Mouse (Mus musculus) thymus, postnatal 4 days (tissue): ENCODE measurements at regions not wholly inside any gene's neighbourhood (a gene's known extent, or its start where the extent isn't known, plus 50 kb on each side); places are given as distances from the start of the nearest gene placed in this dataset.
"Not testable (repeated sequence)": the region's sequence is repeated elsewhere in the genome, so short reads cannot be mapped to it uniquely, and the experiment has no call there.

Experiments
- DNase-seq: peaks from one replicate; pipeline ENCODE4 v3.0.0; 2021

DNA sequence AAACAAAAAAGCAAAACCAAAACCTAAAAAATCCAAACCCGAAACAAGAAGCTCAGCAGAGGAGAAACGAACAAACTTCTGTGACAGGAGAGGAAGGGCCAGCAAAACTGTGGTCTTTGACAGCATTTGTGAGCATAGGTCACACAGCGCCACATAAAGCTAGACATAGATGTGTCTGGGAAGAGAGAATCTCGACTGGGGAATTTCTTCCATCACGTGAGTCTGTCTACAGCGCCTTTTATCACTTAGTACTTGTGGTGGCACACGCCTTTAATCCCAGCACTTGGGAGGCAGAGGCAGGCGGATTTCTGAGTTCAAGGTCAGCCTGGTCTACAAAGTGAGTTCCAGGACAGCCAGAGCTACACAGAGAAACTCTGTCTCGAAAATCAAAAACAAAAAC lies 250.2 kb upstream of the Tgfbr2 start:
- DNase-seq, result not testable (repeated sequence)

DNA sequence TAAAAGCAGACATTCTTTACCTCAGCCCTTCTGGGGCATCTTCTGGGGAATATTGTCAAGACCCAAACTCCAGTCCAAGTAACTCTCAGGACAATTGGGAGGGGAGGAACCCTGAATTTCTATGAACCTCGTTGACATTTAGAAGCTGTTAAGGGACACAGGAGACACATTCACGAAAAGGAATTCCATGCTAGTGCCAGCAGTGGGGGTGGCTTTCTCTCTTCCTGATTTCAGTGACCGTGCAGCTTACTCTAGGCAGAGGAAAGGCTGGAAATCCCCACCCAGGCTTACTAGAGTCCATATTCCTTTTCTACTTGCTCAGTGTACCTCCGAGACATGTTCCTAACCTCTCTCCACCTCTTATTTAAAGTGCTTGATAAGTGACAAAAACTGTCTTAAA lies 239.9 kb upstream of the Tgfbr2 start:
- DNase-seq, result no peak

DNA sequence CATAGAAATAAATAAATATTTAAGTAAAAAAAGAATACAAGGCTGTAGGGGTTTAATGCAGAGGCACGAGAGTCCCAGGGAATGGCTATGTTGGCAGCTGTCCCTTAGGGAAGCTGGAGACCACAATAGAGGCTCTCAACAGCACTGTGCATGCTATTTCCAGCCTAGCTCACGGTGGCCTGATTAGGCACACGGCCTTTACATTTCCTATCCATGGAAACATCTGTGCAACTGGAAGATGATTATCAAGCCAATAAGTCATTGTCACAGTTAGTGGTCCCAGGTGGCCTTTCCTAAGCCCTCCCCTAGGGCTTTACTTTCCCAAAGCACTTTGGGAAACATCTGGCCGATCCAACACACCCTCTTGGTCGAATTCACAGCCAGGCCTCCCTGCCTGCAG lies 235.9 kb upstream of the Tgfbr2 start:
- DNase-seq, result no peak

DNA sequence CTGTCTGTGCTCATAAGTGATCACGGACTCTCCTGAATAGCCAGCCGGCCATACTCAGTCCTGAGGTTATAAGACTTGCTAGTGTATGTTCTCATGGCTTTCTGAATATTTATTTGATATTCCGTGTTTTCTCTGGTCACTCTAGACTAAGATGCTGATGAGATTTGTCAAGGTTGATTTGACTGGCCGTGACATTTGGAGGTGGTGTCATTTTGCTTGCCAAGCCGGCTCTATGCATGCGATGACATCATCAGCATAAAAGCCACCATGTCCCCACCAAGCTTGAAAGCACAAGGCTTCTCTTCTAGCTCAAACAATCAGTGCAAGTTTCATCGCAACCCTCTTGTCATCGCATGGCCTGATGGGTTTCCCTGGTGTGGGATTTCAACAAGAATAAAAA lies 235.3 kb upstream of the Tgfbr2 start:
- no peak for DNase-seq

DNA sequence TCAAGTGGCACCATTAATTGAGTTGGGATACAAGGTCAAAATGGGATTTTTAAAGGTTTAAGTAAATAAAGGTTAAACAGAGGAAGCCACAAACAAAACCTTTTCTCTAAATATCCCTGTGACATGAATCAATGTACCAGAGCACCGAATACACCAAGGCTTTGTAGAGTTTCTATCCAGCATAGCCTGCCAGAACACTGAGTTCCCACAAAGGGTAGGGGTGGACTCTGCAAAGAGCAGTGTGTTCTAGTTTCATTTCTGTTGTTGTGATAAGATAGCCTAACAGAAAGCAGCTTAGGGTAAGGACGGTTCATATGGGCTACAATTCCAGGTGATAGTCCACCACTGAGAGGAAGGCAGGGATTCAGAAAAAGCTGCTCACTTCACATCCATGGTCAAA lies 233.0 kb upstream of the Tgfbr2 start:
- no peak for DNase-seq

DNA sequence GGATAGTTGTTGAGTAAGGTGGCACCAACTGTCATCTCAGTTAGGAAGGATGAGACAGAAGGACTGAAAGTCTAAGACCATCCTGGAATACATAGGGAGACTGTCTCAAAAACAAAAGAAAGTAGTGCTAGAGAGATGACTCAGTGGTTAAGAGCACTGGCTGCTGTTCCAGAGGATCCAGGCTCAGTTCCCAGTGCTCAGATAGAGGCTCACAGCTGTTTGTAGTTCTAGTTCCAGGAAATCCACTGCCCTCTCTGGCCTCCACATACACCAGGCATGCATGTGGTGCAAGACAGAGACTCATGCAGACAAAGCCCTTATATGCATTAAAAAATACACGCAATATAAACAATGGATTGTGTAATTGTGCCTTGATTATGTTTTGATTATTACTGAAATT lies 229.9 kb upstream of the Tgfbr2 start:
- no peak for DNase-seq

DNA sequence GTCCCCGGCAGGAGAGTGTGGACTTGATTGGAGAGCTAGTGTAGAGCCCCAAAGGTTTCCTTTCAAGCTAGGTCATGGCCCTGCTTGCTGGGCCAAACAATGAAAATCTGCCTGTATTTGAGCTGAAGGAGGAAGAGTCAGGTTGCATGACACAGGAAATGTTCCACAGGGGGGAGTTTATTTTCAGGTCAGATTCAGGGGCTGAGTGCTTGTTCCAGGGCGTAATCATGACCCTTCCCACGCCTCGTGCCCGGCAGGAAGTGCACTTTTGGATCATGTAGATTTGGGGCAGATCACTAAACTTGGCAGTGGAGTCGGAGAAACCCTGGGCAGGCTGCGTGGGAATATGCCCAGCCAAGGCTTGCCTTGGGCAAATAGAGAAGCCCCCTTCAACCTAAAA lies 226.7 kb upstream of the Tgfbr2 start:
- no peak for DNase-seq

DNA sequence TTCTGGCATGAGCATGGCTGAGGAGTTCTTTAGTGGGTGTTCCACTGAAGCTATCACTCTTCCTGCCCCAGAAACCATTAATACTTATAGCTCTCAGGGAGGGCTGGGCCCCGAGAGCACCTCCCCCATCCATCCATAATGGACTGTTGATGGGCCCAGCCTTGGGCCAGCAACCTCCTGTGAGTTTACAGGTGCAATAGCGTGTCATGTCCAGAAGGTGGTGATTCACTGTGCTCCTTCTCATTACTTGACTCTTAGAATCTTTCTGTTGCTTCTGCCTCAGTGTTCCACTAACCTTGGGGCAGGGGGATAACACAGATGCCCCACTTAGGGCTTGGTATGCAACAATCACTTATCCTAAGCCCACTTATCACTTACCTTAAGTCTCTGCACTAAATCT lies 225.1 kb upstream of the Tgfbr2 start:
- no peak for DNase-seq

DNA sequence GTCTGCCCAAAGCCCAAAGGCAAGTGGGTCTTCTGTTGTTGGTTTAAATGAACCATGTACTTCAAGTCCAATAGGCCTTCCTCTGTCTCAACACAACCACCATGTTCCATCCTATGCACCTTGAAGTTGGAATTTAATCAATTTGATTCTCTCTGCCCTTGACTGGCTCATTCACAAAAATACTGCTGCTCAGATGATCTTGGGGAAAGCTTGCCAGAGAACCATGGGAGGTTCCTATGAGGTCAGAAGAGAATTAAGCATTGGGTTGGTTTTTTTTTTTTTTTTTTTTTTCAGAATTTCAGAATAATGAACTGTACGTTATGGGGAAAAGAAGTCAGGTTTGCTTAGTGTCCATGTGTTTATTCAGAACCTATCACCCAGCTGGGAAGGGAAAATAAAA lies 224.1 kb upstream of the Tgfbr2 start:
- DNase-seq, result no peak

DNA sequence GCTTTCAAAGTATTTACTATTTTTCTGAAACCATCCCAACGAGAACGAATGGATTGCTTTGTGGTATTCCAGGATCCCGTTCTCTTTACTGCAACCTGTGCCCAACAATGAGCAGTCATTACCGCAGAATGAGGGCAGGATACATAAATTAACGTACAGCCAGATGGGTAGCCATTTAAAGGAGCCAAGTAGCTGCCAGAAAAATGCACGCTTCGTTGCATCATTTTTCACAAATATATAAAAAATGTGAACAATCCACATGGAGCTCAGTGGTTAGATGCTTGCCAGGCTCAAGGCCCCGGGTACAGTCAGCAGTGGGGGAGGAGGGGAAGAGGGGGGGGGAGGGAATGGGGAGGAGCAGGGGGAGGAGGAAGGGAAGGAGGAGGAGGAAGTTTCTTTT lies 217.1 kb upstream of the Tgfbr2 start:
- DNase-seq, result no peak

DNA sequence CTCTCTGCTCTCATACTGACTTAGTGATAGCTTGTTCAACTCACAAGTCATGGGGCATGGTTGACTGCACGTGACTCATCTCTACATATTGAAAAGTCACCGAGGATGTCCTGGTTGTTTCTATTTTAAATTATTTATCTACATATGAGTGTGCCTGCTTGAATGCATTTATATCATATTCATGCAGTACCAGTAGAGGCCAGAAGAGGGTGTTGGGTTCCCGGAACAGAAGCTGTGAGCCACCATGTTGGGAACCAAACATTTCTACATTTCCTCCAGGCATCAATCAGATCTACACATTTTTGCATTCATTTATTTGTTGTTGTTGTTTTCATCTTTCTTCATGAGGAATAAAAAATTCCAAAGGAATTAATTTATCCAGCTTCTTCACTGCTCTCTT lies 214.6 kb upstream of the Tgfbr2 start:
- DNase-seq, result no peak

DNA sequence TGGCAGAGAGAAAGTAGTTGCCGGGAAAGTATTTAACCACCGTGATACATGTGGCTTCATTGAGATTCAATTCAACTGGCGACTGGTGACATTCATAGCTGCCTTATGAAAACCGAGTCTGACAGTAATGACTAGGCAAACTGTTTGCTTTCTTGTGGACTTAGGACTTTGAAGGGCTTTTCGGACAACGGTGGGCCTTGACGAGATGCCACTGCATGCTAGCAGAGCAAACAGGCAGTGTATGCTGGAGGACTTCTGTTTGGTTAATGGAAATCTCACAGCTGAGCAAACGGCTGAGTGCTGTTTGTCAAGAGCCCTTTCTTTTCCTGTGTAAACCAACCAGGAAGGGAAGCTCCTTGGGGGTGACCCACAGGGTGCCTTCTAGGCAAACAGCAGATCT lies 213.7 kb upstream of the Tgfbr2 start:
- no peak for DNase-seq

DNA sequence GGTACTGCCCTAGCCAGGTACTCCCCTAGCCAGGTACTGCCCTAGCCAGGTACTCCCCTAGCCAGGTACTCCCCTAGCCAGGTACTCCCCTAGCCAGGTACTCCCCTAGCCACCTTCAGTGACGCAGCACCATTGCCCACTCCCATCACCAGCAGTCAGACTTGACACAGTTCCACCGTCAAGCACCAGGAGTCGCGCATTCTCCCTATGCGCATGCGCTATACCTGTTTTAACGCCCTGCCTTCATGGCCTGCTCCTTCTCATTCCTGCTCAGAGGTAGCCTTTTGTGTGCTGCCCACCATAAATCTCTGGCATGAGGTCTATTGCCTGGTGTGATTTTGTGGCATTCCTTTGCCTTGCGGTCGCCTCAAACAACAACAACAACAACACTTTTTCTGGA lies 212.9 kb upstream of the Tgfbr2 start:
- DNase-seq, result no peak

DNA sequence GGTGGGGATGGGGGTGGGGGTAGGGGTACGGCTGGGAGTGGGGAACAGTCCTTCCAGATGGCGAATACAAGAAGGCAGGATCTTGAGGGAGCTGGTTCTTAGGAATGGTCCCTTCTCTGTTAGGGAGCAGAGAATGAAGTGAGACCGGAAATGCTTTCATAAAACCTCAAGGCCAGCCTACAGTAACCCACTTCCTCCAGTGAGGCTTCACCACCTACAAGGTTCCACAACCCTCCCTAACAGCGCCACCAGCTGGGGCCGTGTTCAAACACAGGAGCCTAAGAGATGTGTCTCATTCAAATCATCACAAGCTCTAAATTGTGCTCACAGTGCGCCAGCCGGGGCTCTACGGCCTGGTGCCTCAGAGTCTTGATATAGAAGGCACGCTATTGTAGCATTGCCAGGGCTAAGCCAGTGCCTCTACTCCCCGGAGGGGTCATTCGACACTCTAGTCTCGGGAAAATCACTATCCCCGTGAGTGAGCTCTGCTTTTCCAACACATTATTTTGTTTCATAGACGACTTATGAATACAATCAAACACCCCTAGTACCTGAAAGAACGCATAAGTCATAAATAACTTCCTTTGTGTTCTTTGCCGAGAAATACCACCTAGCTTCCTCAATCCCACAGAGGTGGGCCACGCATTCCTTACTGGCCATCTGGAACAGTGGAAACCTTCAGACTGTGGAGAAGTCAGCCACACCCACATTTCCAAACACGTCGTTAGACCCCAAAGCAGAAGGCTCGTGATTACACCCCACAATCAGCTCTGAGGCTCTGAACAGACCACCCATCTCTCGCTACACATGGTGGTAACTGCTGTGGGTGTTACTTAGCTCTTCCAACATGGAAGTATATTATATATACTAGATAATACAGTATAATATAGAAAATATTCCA lies 209.3 kb upstream of the Tgfbr2 start:
- DNase-seq, result peak; percentile 98

DNA sequence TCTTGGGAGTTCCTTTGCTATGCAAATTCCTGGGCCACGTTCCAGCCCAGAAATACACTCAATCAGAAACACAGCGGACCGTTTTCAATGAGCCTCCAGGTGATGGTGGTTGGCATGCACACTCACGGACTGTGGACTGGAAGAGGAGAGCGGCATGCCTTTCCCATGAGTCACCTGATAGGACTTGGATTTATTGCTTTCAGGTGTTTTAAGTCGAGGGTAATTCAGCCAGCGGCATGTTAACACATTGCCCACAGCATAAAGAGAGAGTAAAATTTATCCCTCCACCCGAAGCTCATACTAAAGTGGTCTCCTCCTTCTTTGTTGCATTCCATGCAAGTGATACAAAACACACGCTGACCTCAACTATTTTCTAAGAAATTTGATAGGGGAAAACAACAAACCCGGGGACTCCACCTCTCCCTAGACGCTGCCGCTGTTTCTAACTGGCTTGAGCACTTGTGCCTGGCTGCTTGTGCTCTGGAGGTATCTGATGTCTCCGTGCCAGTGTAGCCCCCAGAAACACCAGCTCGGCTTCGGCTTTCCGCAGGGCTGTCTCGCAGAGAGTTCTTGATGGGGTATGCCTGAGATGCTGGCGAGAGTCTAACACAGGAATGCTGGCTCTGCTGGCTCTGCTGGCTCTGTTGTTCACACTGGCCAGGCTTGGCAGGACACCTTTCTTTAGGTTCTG lies 208.4 kb upstream of the Tgfbr2 start:
- peak; percentile 70 for DNase-seq

DNA sequence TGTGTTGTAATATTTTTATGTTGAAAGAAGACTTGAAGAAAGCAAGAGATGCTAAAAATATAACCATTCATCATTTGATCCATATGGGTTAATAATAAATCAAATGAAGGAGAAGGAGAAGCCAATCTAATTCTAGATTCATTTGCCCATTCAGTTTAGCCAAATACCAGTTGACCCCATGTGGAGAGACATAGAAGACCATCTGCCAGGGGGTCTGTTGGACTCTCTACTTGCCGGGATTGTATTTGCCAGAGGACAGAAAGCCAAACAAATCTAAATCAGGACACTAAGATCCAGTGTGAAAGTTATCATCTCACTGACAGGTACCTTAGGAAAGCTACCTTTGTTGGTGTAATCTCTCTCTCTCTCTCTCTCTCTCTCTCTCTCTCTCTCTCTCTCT lies 202.5 kb upstream of the Tgfbr2 start:
- no peak for DNase-seq

DNA sequence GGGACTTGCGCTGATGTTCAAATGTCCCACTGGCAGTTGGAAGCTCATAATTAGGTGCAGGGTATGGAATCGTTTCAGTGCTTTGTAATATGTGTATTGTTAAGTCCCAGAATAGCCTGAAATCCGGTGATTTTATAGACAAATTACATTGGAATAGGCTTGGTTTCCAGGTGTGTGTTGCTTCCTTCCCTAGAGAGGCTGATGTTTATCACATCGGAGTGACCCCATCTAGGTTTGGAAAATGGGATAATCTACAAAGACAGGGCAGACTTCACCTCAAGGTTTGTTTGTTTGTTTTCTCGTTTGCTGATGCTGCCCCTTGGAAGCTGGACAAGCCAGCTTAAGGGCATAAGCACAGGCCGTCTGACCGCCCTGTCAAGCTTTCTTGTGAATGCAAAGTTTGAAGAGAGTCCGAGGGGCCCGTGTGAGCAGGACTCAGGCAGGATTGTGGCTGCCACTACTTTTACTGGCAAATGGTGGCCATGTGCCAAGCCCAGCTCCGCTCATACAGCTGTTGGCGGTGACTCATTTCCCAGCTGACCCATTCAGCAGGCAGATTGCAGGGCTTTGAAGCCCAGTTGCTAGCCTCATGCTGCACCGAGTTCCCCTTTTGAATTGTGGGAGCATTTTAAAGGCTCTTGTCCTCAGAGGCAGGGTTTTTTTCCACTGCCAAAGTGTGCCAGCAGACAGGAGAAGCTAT lies 200.6 kb upstream of the Tgfbr2 start:
- no peak for DNase-seq

DNA sequence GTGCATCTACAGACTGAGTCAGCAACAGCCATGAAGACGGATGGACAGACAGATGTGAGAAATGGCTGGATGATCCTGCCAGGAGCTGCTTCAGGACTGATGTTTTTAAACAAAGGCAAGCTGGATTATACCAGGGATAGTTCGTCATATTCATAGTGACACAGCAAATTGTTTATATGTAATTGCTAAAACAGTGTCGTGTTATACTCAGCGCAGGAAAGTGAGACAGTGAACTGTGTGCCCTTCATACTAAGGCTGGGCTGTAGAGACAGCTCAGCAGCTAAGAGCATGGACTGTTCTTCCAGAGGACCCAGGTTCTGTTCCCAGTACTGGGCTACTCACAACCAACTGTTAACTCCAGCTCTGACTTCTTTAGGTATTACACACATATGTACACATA lies 199.2 kb upstream of the Tgfbr2 start:
- no peak for DNase-seq

DNA sequence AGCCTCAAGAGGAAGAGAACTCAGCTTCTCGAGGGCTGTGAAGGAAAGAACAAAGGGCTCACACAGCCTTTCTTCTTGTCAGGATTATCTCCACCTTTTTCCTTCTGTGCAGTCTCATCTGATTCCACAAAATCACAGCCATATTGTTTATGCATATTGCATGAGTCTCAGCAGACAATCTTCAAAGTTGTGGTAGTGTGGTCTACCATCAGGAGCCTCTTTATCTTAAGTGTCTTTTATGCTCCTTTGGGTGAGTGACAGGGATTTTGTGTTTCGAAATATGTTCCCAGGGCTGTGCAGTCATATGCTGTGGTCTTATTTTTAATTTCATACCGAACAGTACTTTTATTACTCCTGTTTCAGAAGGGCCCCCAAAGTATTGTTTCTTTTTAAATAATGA lies 198.2 kb upstream of the Tgfbr2 start:
- DNase-seq, result no peak

DNA sequence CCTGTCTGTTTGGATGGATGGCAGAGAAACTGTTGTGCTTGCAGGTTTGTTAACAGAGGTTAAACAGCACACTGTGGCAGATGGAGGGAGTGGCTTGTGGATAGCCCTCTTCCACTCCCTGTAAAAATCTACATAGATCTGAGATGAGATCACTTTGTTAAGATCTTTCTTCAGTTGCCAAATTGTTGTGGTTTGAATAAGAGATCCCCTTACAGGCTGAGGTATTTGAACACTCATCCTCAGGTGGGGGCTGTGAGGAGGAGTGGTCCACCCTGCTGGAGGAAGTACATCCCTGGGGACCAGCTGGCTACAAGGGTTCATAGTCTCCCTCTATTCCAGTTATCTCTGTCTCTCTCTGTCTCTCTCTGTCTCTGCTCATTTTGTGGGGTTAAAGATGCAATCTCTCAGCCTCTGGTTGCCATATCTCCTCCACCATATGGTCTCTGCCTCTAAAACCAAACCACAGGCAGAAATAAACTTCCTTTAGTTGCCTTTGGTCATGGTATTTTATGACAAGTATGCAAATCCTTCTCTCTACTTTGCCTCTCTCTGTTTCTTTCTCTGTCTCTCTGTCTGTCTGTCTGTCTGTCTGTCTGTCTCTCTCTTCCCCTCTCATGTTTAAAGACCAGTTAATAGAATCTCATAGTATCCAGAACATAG lies 194.0 kb upstream of the Tgfbr2 start:
- DNase-seq, result no peak

DNA sequence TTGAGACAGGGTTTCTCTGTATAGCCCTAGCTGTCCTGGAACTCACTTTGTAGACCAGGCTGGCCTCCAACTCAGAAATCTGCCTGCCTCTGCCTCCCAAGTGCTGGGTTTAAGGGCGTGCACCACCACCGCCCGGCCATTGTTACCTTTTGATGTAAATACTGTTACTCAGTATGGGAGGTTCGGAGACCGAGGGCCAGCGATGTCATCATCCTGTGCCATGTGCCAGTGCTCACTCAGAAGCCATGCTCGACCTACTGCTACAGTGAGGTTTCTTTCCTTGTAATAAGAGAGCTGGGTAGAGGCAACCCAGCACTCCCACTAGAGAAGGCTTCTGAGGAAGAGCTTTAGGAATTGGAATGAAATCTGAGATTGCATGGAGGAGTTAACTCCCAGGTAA lies 191.6 kb upstream of the Tgfbr2 start:
- peak; percentile 59 for DNase-seq

DNA sequence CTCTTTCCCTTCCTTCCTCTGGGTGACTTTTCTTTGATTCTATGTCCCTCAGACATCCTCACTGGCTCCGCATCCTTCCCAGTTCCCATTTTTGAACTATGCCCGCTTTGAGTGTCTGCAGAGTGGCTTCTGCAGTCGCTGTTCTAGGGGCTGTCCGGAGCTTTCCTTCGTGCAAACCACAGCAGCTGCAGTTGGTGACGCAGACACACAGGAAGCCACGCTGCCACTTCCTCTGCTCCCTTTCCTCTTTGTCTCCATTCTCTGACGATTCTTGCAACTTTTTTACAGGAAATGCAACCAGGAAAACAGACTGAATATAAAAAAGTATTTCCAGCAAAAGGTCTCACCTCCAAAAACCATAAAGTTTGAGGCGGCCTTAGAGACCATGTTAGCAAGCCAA lies 191.0 kb upstream of the Tgfbr2 start:
- DNase-seq, result peak; percentile 78

DNA sequence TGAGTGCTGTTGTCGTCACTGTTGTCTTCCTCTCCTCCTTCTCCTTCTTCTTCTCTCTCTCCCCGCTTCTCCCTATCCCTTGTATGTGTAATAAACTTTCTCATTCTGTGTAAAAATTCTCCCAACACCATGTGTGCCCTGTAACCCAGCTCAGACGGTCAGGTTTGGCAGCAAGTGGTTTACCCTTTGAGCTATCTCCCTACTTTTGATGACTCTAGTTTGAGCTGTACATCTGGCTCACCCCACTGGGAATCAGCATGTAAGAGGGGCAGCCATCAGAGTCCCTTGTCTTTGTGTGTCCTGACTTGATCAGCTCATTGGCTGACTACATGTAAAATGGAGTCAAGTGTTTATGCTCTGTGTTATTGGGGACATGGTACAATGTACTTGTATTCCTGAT lies 190.5 kb upstream of the Tgfbr2 start:
- peak; percentile 40 for DNase-seq
